Mouse (Mus musculus): Measurements from ENCODE around the gene Lrrc37a. TPM values are rescaled to one million over a fixed set of nuclear protein-coding genes. Genes with fewer than 3 reads are reported as not detected.

Lrrc37a gene
- total RNA-seq (2023): not detected

GRCm38 (mm10) chr11:103504497-103504896 lies at the start of gene Lrrc37a:
Gene Lrrc37a (minus strand): TSS chr11:103504597.

DNA sequence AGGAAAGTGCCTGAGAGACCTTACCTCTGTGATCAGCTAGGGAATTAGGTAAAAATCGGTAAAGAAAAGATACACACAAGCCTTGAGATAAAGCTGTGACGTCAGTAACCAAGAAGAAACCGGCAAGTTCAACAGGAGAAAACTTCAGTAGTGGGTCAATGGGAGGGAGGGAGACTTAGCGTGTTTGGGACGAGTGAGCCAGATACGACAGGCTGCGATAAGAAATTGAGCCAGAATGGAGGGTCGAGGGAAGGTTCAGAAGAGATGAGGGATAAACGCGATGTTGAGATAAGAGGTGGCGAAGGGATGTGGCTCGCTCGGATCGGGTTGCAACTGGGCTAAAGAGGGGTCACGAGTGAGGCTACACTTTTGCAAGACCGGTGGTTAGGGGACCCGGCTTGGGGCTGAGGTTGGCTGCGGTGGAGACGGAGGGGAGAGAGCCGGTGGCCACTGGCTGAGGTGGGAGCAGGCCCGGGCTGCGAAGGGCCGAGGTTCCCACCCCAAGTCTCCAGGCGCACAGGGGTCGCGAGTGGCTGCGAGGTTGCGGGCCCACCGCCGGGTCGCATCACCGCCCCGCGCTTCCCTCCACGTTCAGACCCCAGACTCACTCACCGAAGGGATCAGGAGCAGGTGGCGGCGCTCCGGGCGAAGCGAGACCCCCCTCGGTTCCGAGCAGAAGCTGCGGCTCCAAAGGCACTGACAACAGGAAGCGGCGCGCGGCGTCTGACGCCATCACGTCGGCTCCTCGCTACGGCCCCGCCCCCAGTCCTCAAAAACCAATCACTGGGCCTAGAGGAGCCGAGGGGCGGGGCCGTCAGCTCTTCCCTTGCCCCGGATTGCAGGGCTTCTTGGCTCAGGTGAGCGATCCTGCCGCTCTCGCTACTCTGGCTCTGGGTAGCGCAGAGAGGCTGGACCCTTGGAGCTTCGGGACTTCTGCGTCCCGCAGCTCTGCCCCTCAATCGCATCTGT lies 92.1 kb downstream of the Lrrc37a start, which contains the start of gene Plekhm1:
Gene Plekhm1 (minus strand): TSS at position 707 of the 969 bp plus-strand sequence.

Other genes with a start within 250 kb of the Lrrc37a start
- 10 to 100 TPM; 27.9 to 35.2 TPM for gene Map3k14, start 237.1 kb downstream of the Lrrc37a start, total RNA-seq (2023)
- gene Arhgap27, start 140.9 kb downstream of the Lrrc37a start, total RNA-seq (2023): 10 to 100 TPM; 57.0 to 60.2 TPM
- gene Plekhm1, start 91.9 kb downstream of the Lrrc37a start, total RNA-seq (2023): 10 to 100 TPM; 42.6 to 46.1 TPM
- gene Gm884, start 116.5 kb upstream of the Lrrc37a start, total RNA-seq (2023): not detected
- gene Lyzl6, start 134.3 kb upstream of the Lrrc37a start, total RNA-seq (2023): not detected
- not detected for gene Rprml, start 145.0 kb upstream of the Lrrc37a start, total RNA-seq (2023)
- gene Gosr2, start 193.3 kb upstream of the Lrrc37a start, total RNA-seq (2023): 10 to 100 TPM; 46.0 to 46.8 TPM
- gene Wnt9b, start 245.2 kb upstream of the Lrrc37a start, total RNA-seq (2023): not detected